Comparison of ENCODE assay signal across 23 mouse cellular contexts in the genomic region with DNA sequence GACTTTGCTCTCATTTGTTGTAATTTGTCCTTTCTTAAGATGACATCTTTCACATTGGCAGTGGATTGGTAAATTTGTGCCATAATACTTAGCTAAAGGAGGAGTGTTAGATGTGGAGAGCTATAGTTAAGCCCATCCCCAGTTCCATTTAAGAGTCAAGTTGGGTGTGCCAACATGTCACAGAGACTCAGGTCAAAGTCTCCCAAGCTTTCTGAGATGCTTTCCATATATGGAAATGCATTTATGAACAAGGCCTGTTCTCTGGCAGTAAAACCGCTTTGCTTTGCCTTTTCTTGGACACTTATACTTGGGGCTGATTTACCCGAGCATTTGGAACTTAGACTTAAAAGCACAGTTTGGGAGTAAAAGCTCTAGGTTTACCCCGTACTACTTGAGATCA. TPM values are rescaled to one million over a fixed set of nuclear protein-coding genes. Genes with fewer than 3 reads are reported as not detected.
"Had no signal": no experiment of that assay in that cellular context is flagged by ENCODE, and none has a peak within 500 bp of the region (broad histone marks: within the 10 kb centered on the region; RNA-seq: fewer than 3 reads in every experiment).

No protein-coding gene starts in this region.

- H3K4me2 ChIP-seq: liver, embryonic 13.5 days; midbrain, embryonic 11.5 days had no signal

- H3K27ac ChIP-seq: kidney, postnatal 0 days; left cerebral cortex, adult 2 months; liver, embryonic 13.5 days had no signal

- DNase-seq: kidney, postnatal 25 days; layer of hippocampus, postnatal 36 days; liver, embryonic 13.5 days; lung, adult 2 months; lung, postnatal 14 days; lung, postnatal 4 days; midbrain, embryonic 14.5 days; thymus, adult 18-20 months; thymus, postnatal 36 days had no signal

- H3K9ac ChIP-seq: liver, embryonic 13.5 days had no signal

- H3K27me3 ChIP-seq: liver, embryonic 13.5 days had no signal

- H3K9me3 ChIP-seq: liver, embryonic 13.5 days had no signal

- H3K4me1 ChIP-seq: liver, embryonic 13.5 days had no signal

- H3K36me3 ChIP-seq: liver, embryonic 13.5 days had no signal

- H3K4me3 ChIP-seq: left cerebral cortex, adult 2 months; liver, embryonic 13.5 days had no signal

RNA-seq across cellular contexts. Expression of a gene that starts 18.4 kb away (rescaled TPM):
- total RNA-seq: layer of hippocampus, adult 8-10 months; layer of hippocampus, postnatal 36 days; left cerebral cortex, postnatal 10 days; liver, adult 2 months; megakaryocyte progenitor cell, adult 5-6 weeks; megakaryocyte-erythroid progenitor cell, adult 5-6 weeks had no signal
- polyA plus RNA-seq: kidney, embryonic 14.5 days; kidney, postnatal 0 days; limb, embryonic 11.5 days; liver, adult 2 months; liver, embryonic 13.5 days; liver, embryonic 16.5 days; lung, adult 2 months; lung, embryonic 16.5 days; neural tube, embryonic 11.5 days; testis, adult 2 months had no signal
